Mouse (Mus musculus) kidney, embryonic 16.5 days (tissue): ENCODE measurements at regions not wholly inside any gene's neighbourhood (a gene's known extent, or its start where the extent isn't known, plus 50 kb on each side); places are given as distances from the start of the nearest gene placed in this dataset.

Experiments used
- ATAC-seq: fragments of 200-750 bp; cut with Nextera tagmentation; 2 replicates; pipeline ENCODE4 v1.8.0; 2017; ENCODE audit warnings: moderate TSS enrichment; ENCODE audit not compliant: low FRiP score, low TSS enrichment
- H3K27ac ChIP-seq: fragments of 300-500 bp; sonication (generic); 2 replicates; pipeline ENCODE4 v1.5.1; 2014; ENCODE audit warnings: low read length
- H3K27me3 ChIP-seq: fragments of 300-500 bp; sonication (generic); 2 replicates; pipeline ENCODE4 v1.6.1; 2014; ENCODE audit warnings: low read length, control low read depth, mixed read lengths; ENCODE audit not compliant: insufficient read depth
- H3K36me3 ChIP-seq: fragments of 300-500 bp; sonication (generic); 2 replicates; pipeline ENCODE4 v1.6.1; 2014; ENCODE audit warnings: low read length, control low read depth, mixed read lengths; ENCODE audit not compliant: insufficient read depth
- H3K4me1 ChIP-seq: fragments of 300-500 bp; sonication (generic); 2 replicates; pipeline ENCODE4 v1.6.1; 2014; ENCODE audit warnings: low read length, control low read depth, mixed read lengths; ENCODE audit not compliant: insufficient read depth
- H3K4me2 ChIP-seq: fragments of 300-500 bp; sonication (generic); replicated peaks from 2 replicates; pipeline ENCODE4 v1.6.1; 2014; ENCODE audit warnings: low read depth, low read length
- H3K4me3 ChIP-seq: fragments of 300-500 bp; sonication (generic); 2 replicates; pipeline ENCODE4 v1.5.1; 2014; ENCODE audit warnings: mild to moderate bottlenecking, low read length
- H3K9ac ChIP-seq: fragments of 300-500 bp; sonication (generic); replicated peaks from 2 replicates; pipeline ENCODE4 v1.6.1; 2014; ENCODE audit warnings: low read length
- H3K9me3 ChIP-seq: fragments of 300-500 bp; sonication (generic); 2 replicates; pipeline ENCODE4 v1.6.1; 2016; ENCODE audit warnings: low read length, control low read depth
- WGBS: fragments of 180-500 bp; shearing (Covaris S2); extraction: QIAGEN DNeasy Blood & Tissue Kit; methylation state at CpG from one replicate; pipeline ENCODE4 v1.1.7; 2014; 5-methylcytosine and 5-hydroxymethylcytosine counted together

DNA sequence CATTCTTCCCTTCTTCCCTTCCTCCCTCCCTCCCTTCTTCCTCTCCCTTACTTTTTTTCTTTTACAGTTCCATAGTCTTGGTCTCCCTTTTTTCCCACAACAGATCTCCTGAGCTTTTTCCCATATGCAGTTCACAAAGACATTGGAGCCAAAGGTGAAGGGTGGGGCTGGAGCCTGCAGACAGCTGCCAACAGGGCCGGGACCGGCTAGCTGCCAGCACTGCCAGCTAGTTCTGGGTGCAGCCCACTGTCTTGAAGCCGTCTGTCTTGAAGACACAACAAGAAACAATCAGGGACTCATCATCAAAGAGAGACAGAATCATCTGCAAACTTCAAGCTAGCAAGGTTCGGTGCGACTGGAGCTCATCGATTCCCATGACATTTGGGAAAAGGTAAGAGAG is 588.9 kb upstream of the Pitx2 start:
- Histone ChIP-seq H3K4me2 (no peak overlapping the region), H3K27me3 (no peaks in the 10 kb centered on the region), H3K27ac (no peak overlapping the region), H3K4me3 (no peak overlapping the region), H3K4me1 (no peaks in the 10 kb centered on the region), H3K36me3 (no peaks in the 10 kb centered on the region), H3K9me3 (no peaks in the 10 kb centered on the region), H3K9ac (no peak overlapping the region)
- 79% methylated on average over 6 of the region's 6 CpGs for WGBS
- ATAC-seq = no peak

DNA sequence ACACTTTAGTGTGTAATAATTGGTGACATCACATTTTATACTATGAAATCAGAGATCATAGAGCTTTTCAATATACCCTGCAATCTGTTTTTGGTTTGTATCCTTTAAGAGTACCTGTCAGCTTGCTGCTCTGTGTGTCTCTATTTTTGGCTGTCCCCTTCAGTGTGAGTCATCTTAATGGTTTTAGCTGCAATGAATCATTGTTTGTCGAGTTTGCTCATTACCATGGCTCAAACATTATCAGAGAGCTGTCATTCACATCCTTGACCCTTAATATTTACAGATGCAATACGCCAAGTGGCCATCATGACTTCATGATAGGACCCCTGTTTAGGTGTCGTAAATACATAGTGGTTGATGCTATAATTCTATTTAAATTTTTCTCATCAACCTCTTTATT is 591.0 kb upstream of the Pitx2 start:
- Histone ChIP-seq H3K9me3 (no peaks in the 10 kb centered on the region), H3K27me3 (no peaks in the 10 kb centered on the region), H3K4me3 (no peak overlapping the region), H3K27ac (no peak overlapping the region), H3K9ac (no peak overlapping the region), H3K4me2 (no peak overlapping the region), H3K4me1 (no peaks in the 10 kb centered on the region), H3K36me3 (no peaks in the 10 kb centered on the region)
- 73% methylated on average over 3 of the region's 3 CpGs for whole genome bisulfite sequencing
- no peak for ATAC-seq

DNA sequence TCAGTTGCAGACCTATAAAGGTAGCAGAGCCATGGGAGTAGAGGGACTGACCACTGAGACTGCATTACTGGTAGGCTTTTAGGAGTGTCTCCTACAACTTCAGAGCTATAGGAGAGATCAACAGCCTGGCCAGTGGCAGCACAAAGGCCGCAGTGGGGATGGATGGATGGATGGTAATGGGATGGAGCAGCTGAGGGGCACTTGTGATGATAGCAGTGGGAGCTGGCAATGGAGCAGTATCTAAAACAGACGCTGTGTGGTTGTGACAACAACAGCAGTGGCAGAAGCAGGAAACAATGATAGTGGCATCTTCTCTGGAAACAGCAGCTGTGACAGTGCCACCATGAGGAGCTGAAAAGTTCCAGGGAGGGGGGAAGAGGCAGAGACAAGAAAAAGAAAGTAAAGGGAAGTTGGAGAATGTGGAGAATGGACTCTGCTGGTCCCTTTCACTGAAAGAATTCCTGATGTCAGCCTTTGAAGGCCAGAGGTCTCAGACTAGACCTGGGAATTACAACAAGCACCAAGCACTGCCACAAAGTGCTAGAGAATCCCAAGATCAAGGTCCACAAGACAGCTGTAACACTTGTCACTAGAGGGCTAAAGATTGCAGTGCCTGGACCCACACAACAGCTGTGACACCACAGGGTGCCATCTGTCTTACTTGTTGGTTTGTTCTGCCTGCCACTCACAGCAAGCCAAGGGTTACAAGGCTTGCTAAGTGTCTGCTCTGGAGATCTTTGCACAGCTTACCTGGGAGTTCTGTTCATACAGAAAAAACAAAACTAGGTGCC is 624.1 kb upstream of the Pitx2 start:
- Histone ChIP-seq H3K4me2 (no peak overlapping the region), H3K4me1 (no peaks in the 10 kb centered on the region), H3K27ac (no peak overlapping the region), H3K4me3 (no peak overlapping the region), H3K27me3 (no peaks in the 10 kb centered on the region), H3K9me3 (no peaks in the 10 kb centered on the region), H3K36me3 (no peaks in the 10 kb centered on the region), H3K9ac (no peak overlapping the region)
- ATAC-seq = no peak
- 81% methylated on average over 2 of the region's 2 CpGs for WGBS

DNA sequence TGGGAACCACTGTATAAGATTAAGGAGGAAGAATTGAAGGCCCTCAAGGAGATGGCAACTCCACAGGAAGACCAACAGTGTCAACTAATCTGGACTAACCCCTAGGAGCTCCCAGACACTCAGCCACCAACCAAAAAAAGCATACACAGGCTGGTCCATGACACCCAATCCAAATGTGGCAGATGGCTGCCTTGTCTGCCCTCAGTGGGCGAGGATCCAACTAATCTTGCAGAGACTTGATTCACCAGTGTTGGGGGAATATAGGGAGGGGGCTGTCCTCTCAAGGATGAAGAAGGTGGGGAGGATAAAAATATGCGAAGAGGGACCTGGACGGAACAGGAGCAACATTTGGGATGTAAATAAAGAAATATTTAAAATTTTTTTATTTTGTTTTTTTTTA is 629.1 kb upstream of the Pitx2 start:
- WGBS = 94% methylated on average over 3 of the region's 3 CpGs
- no peaks in the 10 kb centered on the region for H3K4me1 ChIP-seq
- ATAC-seq = no peak
- no peak overlapping the region for H3K9ac ChIP-seq
- no peaks in the 10 kb centered on the region for H3K9me3 ChIP-seq
- H3K36me3 ChIP-seq = no peaks in the 10 kb centered on the region
- H3K4me3 ChIP-seq = no peak overlapping the region
- H3K4me2 ChIP-seq = no peak overlapping the region
- H3K27me3 ChIP-seq = no peaks in the 10 kb centered on the region
- no peak overlapping the region for H3K27ac ChIP-seq

DNA sequence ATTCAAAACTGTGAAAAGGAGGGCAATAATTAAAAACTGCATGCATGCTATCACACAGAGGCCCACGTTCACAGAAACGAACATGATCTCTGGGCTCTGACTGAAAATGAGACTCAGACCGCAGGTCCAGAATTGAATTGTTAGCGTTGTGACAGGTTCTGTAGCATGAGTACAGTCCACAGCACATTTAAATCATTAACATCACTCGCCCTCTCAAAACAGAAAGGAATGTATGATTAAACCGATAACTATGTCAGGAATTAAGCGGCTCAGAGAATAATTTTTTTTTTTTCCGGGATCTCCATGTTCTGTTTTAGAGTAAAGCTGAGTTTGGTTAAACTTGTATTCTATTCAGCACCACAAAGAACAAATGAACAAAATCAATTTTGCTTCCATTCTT is 634.3 kb upstream of the Pitx2 start:
- Histone ChIP-seq H3K36me3 (no peaks in the 10 kb centered on the region), H3K4me3 (no peak overlapping the region), H3K27me3 (no peaks in the 10 kb centered on the region), H3K9me3 (no peaks in the 10 kb centered on the region), H3K4me2 (no peak overlapping the region), H3K27ac (0 out of 2 replicates have a peak overlapping the region, but pooled peaks have one; percentile 14), H3K9ac (no peak overlapping the region), H3K4me1 (no peaks in the 10 kb centered on the region)
- 59% methylated on average over 8 of the region's 8 CpGs for WGBS
- peak; percentile 70; the same call in 1 of the 2 replicates for ATAC-seq

DNA sequence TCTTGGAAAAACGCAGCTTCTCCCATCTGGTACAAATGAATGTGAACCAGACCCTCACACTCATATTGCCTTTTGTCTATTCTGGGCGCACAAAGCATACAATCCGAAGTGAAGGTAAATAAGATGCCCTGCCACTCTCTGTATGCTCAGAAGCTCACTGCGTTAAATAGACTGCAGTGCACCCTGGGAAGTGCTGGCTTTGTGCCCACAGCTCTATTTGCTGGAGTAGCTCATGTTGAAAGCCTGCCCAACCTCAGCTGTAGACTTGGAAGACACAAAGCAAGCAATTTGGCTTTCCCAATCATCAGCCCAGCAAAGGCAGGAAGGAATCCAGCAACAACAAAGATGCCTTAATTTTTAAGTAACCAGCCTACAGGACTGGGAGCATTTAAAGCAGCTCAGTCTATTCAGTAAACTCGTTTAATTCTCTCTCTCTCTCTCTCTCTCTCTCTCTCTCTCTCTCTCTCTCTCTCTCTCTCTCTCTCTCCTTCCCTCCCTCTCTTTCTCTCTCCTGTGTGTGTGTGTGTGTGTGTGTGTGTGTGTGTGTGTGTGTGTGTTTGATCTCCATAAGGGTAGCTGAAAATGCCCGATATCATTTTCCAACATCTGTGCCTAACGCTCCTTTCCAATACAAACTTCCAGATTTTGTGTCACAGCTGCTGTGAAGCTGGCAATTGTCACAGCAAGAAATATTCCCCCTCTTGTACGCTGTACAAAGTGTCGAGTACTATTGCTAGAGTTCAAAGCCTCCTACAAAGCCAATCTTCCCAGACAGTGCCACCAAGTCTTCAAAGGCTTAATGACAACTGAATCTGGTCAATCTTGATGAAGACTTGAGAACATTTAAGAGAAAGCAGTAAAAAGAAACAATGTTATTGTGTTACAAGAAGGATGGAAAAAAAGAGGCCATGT is 650.5 kb upstream of the Fam241a start:
- Histone ChIP-seq H3K36me3 (no peaks in the 10 kb centered on the region), H3K9me3 (no peaks in the 10 kb centered on the region), H3K9ac (no peak overlapping the region), H3K27me3 (no peaks in the 10 kb centered on the region), H3K4me1 (no peaks in the 10 kb centered on the region), H3K4me3 (no peak overlapping the region), H3K4me2 (no peak overlapping the region), H3K27ac (no peak overlapping the region)
- no peak for ATAC-seq
- 69% methylated on average over 9 of the region's 9 CpGs for WGBS

DNA sequence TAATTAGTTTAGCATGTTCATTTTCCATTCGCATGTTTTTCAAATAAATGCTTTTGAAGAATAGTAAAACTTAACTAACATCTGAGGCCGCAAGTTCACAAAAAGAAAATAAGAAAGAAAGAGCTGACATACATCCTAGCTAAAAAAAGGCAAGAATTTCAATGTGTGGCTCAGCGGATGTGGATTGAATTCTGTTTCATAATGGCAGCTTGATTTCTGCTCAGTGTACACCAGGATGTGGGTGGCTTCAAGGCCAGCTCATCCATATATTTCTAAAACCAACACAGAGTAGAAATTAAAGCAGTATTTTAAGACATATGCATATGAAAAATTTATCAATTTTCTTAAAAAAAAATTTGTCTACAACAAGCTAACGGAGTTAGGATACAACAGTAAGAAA is 629.3 kb upstream of the Fam241a start:
- Histone ChIP-seq H3K4me1 (no peaks in the 10 kb centered on the region), H3K27ac (no peak overlapping the region), H3K4me3 (no peak overlapping the region), H3K4me2 (no peak overlapping the region), H3K9ac (no peak overlapping the region), H3K27me3 (no peaks in the 10 kb centered on the region), H3K36me3 (no peaks in the 10 kb centered on the region), H3K9me3 (no peaks in the 10 kb centered on the region)
- 91% methylated on average over 4 of the region's 4 CpGs for WGBS
- no peak for ATAC-seq

DNA sequence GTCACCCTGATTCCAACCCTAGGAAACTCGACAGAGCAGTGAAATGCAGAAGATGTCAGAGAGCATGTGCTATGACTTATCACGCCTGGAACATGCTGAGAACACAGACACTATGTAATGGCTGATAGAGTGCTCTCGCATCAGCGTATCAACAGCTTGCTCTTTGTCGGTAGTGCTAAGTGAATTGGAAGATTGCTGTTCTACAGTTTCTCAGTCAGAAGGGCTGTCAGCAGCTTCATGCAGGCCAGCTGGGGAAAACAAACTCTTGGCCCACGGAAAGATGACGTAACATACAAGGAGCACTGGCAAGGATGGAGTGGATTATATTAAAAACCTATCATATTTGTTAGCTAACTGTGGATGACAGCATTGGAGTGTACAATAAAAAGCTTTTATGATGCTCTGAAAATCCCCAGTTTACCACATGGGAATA is 624.6 kb upstream of the Fam241a start:
- peak; percentile 67; the same call in 1 of the 2 replicates for ATAC-seq
- H3K9ac ChIP-seq = no peak overlapping the region
- no peak overlapping the region for H3K27ac ChIP-seq
- no peaks in the 10 kb centered on the region for H3K9me3 ChIP-seq
- peak overlapping the region; percentile 39 for H3K4me2 ChIP-seq
- WGBS = 63% methylated on average over 7 of the region's 7 CpGs
- H3K36me3 ChIP-seq = no peaks in the 10 kb centered on the region
- no peaks in the 10 kb centered on the region for H3K27me3 ChIP-seq
- 0 out of 2 replicates have a peak, but pooled peaks cover 5% of the 10 kb centered on the region for H3K4me1 ChIP-seq
- no peak overlapping the region for H3K4me3 ChIP-seq

DNA sequence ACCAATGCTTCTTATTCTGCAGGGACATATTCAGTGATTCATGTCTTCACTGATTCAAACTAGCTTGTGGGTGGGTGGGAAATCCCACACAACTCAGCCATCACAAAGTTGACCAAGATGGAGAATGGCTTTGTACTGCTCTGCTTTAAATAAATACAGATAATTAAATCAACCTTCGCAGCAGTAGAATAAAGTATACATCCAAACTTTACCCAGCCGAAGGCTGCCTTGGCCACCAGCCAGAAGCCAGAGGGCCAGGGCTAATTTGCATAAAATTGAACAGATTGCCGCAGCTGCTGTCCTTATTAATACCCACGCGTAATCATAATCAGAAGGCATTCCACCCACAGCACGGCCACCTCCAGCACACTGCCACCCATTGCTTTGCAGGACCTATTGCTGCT is 623.8 kb upstream of the Fam241a start:
- no peak overlapping the region for H3K9ac ChIP-seq
- H3K9me3 ChIP-seq = no peaks in the 10 kb centered on the region
- H3K4me3 ChIP-seq = no peak overlapping the region
- no peaks in the 10 kb centered on the region for H3K27me3 ChIP-seq
- H3K36me3 ChIP-seq = no peaks in the 10 kb centered on the region
- peak overlapping the region; percentile 39 for H3K4me2 ChIP-seq
- no peak overlapping the region for H3K27ac ChIP-seq
- ATAC-seq = no peak
- 0 out of 2 replicates have a peak, but pooled peaks cover 5% of the 10 kb centered on the region for H3K4me1 ChIP-seq
- WGBS = 57% methylated on average over 6 of the region's 6 CpGs

DNA sequence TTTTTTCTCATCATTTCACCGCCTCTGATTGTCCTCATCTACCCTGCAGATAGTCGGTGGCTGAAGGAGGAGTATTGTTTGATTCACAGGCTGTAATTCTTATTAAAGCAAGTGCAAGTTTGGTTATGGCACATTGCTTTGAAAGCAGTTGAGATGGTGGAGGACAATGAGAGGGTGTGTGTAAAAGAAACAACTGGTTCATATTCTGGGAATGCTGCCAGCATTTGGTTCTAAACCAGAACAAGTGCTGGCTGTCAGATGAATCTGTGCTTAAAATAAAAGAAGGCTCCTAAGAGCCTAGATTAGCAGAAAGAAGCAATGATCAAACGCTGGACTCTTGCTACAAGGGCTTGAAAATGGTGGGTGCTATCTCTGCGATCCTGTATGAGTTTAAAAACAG is 622.7 kb upstream of the Fam241a start:
- Histone ChIP-seq H3K9ac (no peak overlapping the region), H3K36me3 (no peaks in the 10 kb centered on the region), H3K27ac (no peak overlapping the region), H3K4me2 (no peak overlapping the region), H3K27me3 (no peaks in the 10 kb centered on the region), H3K4me3 (no peak overlapping the region), H3K4me1 (0 out of 2 replicates have a peak, but pooled peaks cover 5% of the 10 kb centered on the region), H3K9me3 (no peaks in the 10 kb centered on the region)
- WGBS = 61% methylated on average over 4 of the region's 4 CpGs
- ATAC-seq = no peak
